Mouse (Mus musculus): ENCODE data around the gene Wdfy2. TPM values are rescaled to one million over a fixed set of nuclear protein-coding genes. Genes with fewer than 3 reads are reported as not detected.
"Not testable (repeated sequence)": the region's sequence is repeated elsewhere in the genome, so short reads cannot be mapped to it uniquely, and the experiment has no call there.

The Wdfy2 gene
- polyA plus RNA-seq, 1 experiment from 2014 or later = 4.0 TPM

GRCm38 (mm10) chr14:62829291-62829690, 8.2 kb upstream of the Wdfy2 start:
- WGBS = 41% methylated on average over 6 of the region's 6 CpGs
- Histone ChIP-seq H3K4me1 (replicated peaks) (no peaks in the 10 kb centered on the region), H3K4me2 (replicated peaks) (no peak overlapping the region), H3K36me3 (no peaks in the 10 kb centered on the region), H3K4me3 (replicated peaks) (no peak overlapping the region), H3K9ac (no peak overlapping the region), H3K27ac (no peak overlapping the region), H3K27me3 (replicated peaks) (no peaks in the 10 kb centered on the region), H3K9me3 (no peaks in the 10 kb centered on the region)
- no peak for ATAC-seq

GRCm38 (mm10) chr14:62831691-62832275, 5.7 kb upstream of the Wdfy2 start:
- no peak overlapping the region for H3K27ac ChIP-seq
- H3K9ac ChIP-seq = no peak overlapping the region
- H3K4me3 ChIP-seq (replicated peaks) = no peak overlapping the region
- no peaks in the 10 kb centered on the region for H3K27me3 ChIP-seq (replicated peaks)
- H3K9me3 ChIP-seq = no peaks in the 10 kb centered on the region
- H3K4me2 ChIP-seq (replicated peaks) = no peak overlapping the region
- WGBS = 95% methylated on average over 3 of the region's 3 CpGs
- H3K4me1 ChIP-seq (replicated peaks) = no peaks in the 10 kb centered on the region
- H3K36me3 ChIP-seq = no peaks in the 10 kb centered on the region
- ATAC-seq = no peak

- Histone ChIP-seq H3K4me2 (replicated peaks) (no peak overlapping the region), H3K4me1 (replicated peaks) (no peaks in the 10 kb centered on the region), H3K27ac (no peak overlapping the region), H3K36me3 (no peaks in the 10 kb centered on the region), H3K9ac (no peak overlapping the region), H3K4me3 (replicated peaks) (no peak overlapping the region), H3K9me3 (no peaks in the 10 kb centered on the region), H3K27me3 (replicated peaks) (no peaks in the 10 kb centered on the region)
- 62% methylated on average over 7 of the region's 7 CpGs for WGBS
- ATAC-seq = no peak
Measured at GRCm38 (mm10) chr14:62833036-62833435, 4.4 kb upstream of the Wdfy2 start.

GRCm38 (mm10) chr14:62833541-62833940, 3.9 kb upstream of the Wdfy2 start:
- H3K4me1 ChIP-seq (replicated peaks) = peaks cover 2% of the 10 kb centered on the region; the same call in 1 of the 2 replicates
- H3K36me3 ChIP-seq = no peaks in the 10 kb centered on the region
- no peak overlapping the region for H3K4me2 ChIP-seq (replicated peaks)
- WGBS = 63% methylated on average over 2 of the region's 3 CpGs
- no peak overlapping the region for H3K27ac ChIP-seq
- no peak for ATAC-seq
- no peak overlapping the region for H3K4me3 ChIP-seq (replicated peaks)
- no peaks in the 10 kb centered on the region for H3K27me3 ChIP-seq (replicated peaks)
- no peaks in the 10 kb centered on the region for H3K9me3 ChIP-seq
- no peak overlapping the region for H3K9ac ChIP-seq

- H3K4me2 ChIP-seq (replicated peaks); ATAC-seq; H3K9ac ChIP-seq; H3K4me1 ChIP-seq (replicated peaks); H3K27ac ChIP-seq; H3K27me3 ChIP-seq (replicated peaks); H3K9me3 ChIP-seq; H3K4me3 ChIP-seq (replicated peaks); H3K36me3 ChIP-seq: not testable (repeated sequence)
- 78% methylated on average over 3 of the region's 3 CpGs for WGBS
Measured at GRCm38 (mm10) chr14:62835737-62836136, 1.7 kb upstream of the Wdfy2 start.

GRCm38 (mm10) chr14:62836926-62837640, 395 bp upstream of the Wdfy2 start:
- no peaks in the 10 kb centered on the region for H3K27me3 ChIP-seq (replicated peaks)
- no peaks in the 10 kb centered on the region for H3K36me3 ChIP-seq
- H3K9ac ChIP-seq = peak overlapping the region; percentile 49
- peak overlapping the region; percentile 92 for H3K4me3 ChIP-seq (replicated peaks)
- ATAC-seq = peak; percentile 98
- H3K4me1 ChIP-seq (replicated peaks) = peaks cover 2% of the 10 kb centered on the region; the same call in 1 of the 2 replicates
- H3K4me2 ChIP-seq (replicated peaks) = peak overlapping the region; percentile 75
- H3K27ac ChIP-seq = 0 out of 2 replicates have a peak overlapping the region, but pooled peaks have one; percentile 58
- under 1% methylated on average over 37 of the region's 37 CpGs for WGBS
- H3K9me3 ChIP-seq = no peaks in the 10 kb centered on the region

GRCm38 (mm10) chr14:62838336-62838735, 858 bp downstream of the Wdfy2 start:
- Histone ChIP-seq H3K27ac (peak overlapping the region; percentile 77; the same call in 1 of the 2 replicates), H3K9me3 (no peaks in the 10 kb centered on the region), H3K27me3 (replicated peaks) (no peaks in the 10 kb centered on the region), H3K36me3 (no peaks in the 10 kb centered on the region), H3K4me2 (replicated peaks) (peak overlapping the region; percentile 77), H3K4me1 (replicated peaks) (peaks cover 2% of the 10 kb centered on the region; the same call in 1 of the 2 replicates), H3K4me3 (replicated peaks) (peak overlapping the region; percentile 92), H3K9ac (peak overlapping the region; percentile 81)
- no peak for ATAC-seq
- WGBS = 13% methylated on average over 9 of the region's 9 CpGs

GRCm38 (mm10) chr14:62841726-62842125, 4.2 kb downstream of the Wdfy2 start:
- H3K4me3 ChIP-seq (replicated peaks) = no peak overlapping the region
- H3K4me1 ChIP-seq (replicated peaks) = peaks cover 6% of the 10 kb centered on the region; the same call in 1 of the 2 replicates
- H3K4me2 ChIP-seq (replicated peaks) = no peak overlapping the region
- H3K27me3 ChIP-seq (replicated peaks) = no peaks in the 10 kb centered on the region
- H3K9ac ChIP-seq = no peak overlapping the region
- ATAC-seq = no peak
- H3K27ac ChIP-seq = no peak overlapping the region
- no peaks in the 10 kb centered on the region for H3K36me3 ChIP-seq
- no peaks in the 10 kb centered on the region for H3K9me3 ChIP-seq

GRCm38 (mm10) chr14:62842495-62842894, 5.0 kb downstream of the Wdfy2 start:
- H3K4me3 ChIP-seq (replicated peaks) = no peak overlapping the region
- H3K27ac ChIP-seq = no peak overlapping the region
- no peaks in the 10 kb centered on the region for H3K36me3 ChIP-seq
- H3K9ac ChIP-seq = no peak overlapping the region
- H3K4me2 ChIP-seq (replicated peaks) = no peak overlapping the region
- peaks cover 6% of the 10 kb centered on the region; the same call in 1 of the 2 replicates for H3K4me1 ChIP-seq (replicated peaks)
- no peaks in the 10 kb centered on the region for H3K27me3 ChIP-seq (replicated peaks)
- no peaks in the 10 kb centered on the region for H3K9me3 ChIP-seq
- ATAC-seq = no peak

GRCm38 (mm10) chr14:62842976-62843375, 5.5 kb downstream of the Wdfy2 start:
- H3K27me3 ChIP-seq (replicated peaks) = no peaks in the 10 kb centered on the region
- no peak overlapping the region for H3K4me3 ChIP-seq (replicated peaks)
- no peaks in the 10 kb centered on the region for H3K36me3 ChIP-seq
- no peak overlapping the region for H3K4me2 ChIP-seq (replicated peaks)
- WGBS = 78% methylated on average over 2 of the region's 2 CpGs
- no peak overlapping the region for H3K27ac ChIP-seq
- H3K9ac ChIP-seq = no peak overlapping the region
- no peaks in the 10 kb centered on the region for H3K9me3 ChIP-seq
- peaks cover 6% of the 10 kb centered on the region; the same call in 1 of the 2 replicates for H3K4me1 ChIP-seq (replicated peaks)
- no peak for ATAC-seq

GRCm38 (mm10) chr14:62844226-62844625, 6.7 kb downstream of the Wdfy2 start:
- 71% methylated on average over 8 of the region's 8 CpGs for WGBS
- no peak overlapping the region for H3K27ac ChIP-seq
- no peak overlapping the region for H3K9ac ChIP-seq
- H3K4me2 ChIP-seq (replicated peaks) = no peak overlapping the region
- 0 out of 2 replicates have a peak, but pooled peaks cover 4% of the 10 kb centered on the region for H3K4me1 ChIP-seq (replicated peaks)
- H3K27me3 ChIP-seq (replicated peaks) = no peaks in the 10 kb centered on the region
- no peaks in the 10 kb centered on the region for H3K9me3 ChIP-seq
- ATAC-seq = no peak
- no peak overlapping the region for H3K4me3 ChIP-seq (replicated peaks)
- H3K36me3 ChIP-seq = no peaks in the 10 kb centered on the region

- ATAC-seq = no peak
- H3K4me1 ChIP-seq (replicated peaks) = 0 out of 2 replicates have a peak, but pooled peaks cover 4% of the 10 kb centered on the region
- WGBS = 64% methylated on average over 8 of the region's 8 CpGs
- no peak overlapping the region for H3K9ac ChIP-seq
- H3K36me3 ChIP-seq = no peaks in the 10 kb centered on the region
- H3K4me3 ChIP-seq (replicated peaks) = no peak overlapping the region
- H3K9me3 ChIP-seq = no peaks in the 10 kb centered on the region
- no peak overlapping the region for H3K4me2 ChIP-seq (replicated peaks)
- H3K27me3 ChIP-seq (replicated peaks) = no peaks in the 10 kb centered on the region
- peak overlapping the region; percentile 22; the same call in 1 of the 2 replicates for H3K27ac ChIP-seq
Measured at GRCm38 (mm10) chr14:62845011-62845840, 7.7 kb downstream of the Wdfy2 start.
